Mouse (Mus musculus) cerebellum, adult 2 months (tissue): ENCODE results near the gene Wdr17.

Experiments
- CTCF ChIP-seq: fragments of 200-500 bp; IDR thresholded peaks from 2 replicates; pipeline ENCODE4 v1.5.1; 2011; ENCODE audit warnings: low read depth, mild to moderate bottlenecking, control low read depth, low read length, moderate library complexity, borderline replicate concordance; ENCODE audit not compliant: insufficient read depth
- POLR2A ChIP-seq: fragments of 200-500 bp; IDR thresholded peaks from 2 replicates; pipeline ENCODE4 v1.6.1; 2011; ENCODE audit warnings: low read length, control low read depth, borderline replicate concordance; ENCODE audit not compliant: insufficient read depth

GRCm38 (mm10) chr8:54705743-54706142 is 181.2 kb downstream of the Wdr17 start:
- TF ChIP-seq POLR2A (no peak), CTCF (no peak)
